13 mouse cellular contexts compared by ENCODE assay signal in genomic region chr13:12372755-12373154, GRCm38 (mm10). TPM values are rescaled to one million over a fixed set of nuclear protein-coding genes. Genes with fewer than 3 reads are reported as not detected.
"Had no signal": no experiment of that assay in that cellular context is flagged by ENCODE, and none has a peak within 500 bp of the region (broad histone marks: within the 10 kb centered on the region; RNA-seq: fewer than 3 reads in every experiment).

No protein-coding gene starts in this region.

- H3K4me3 ChIP-seq: layer of hippocampus, adult 2 months; liver, embryonic 13.5 days had no signal

- H3K27ac ChIP-seq: kidney, postnatal 0 days; layer of hippocampus, adult 2 months; liver, embryonic 13.5 days had no signal

- H3K27me3 ChIP-seq: liver, embryonic 13.5 days had no signal

- H3K4me2 ChIP-seq: liver, embryonic 13.5 days; midbrain, embryonic 11.5 days had no signal

- DNase-seq: kidney, postnatal 25 days; layer of hippocampus, adult 9-11 months; liver, embryonic 13.5 days; lung, adult 2 months; lung, postnatal 14 days; lung, postnatal 4 days; midbrain, embryonic 14.5 days; thymus, adult 18-20 months; thymus, postnatal 36 days had no signal

- H3K4me1 ChIP-seq: liver, embryonic 13.5 days had no signal

- H3K9me3 ChIP-seq: liver, embryonic 13.5 days had no signal

- H3K9ac ChIP-seq: liver, embryonic 13.5 days had no signal

- H3K36me3 ChIP-seq: liver, embryonic 13.5 days had no signal

RNA-seq across cellular contexts. Expression of gene Actn2, which starts 32.2 kb away (rescaled TPM):
- total RNA-seq: megakaryocyte-erythroid progenitor cell, adult 5-6 weeks had no signal
